Mouse (Mus musculus) thymus, postnatal 4 days (tissue): ENCODE results near the gene Sumo1.

Source experiments
- DNase-seq: peaks from one replicate; pipeline ENCODE4 v3.0.0; 2021

The Sumo1 gene

DNA sequence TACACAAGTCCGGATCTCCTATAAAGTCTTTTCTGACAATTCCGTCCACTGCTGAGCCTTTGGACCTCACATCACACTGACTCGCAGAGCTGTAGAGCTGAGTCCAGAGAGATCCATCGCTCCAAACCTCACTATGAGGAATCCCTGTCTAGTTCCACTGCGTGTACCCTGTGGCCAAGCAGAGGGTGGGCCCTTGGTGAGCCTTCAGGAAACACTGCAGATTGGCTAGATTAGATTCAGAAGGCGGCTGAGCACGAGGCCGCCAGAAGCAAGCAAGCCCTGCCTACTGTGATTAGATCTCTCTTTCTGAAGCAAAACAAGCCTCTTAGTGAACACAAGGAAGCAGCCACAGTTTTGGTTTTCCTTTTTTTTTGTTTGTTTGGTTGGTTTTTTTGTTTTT, 126.7 kb downstream of the Sumo1 start:
- DNase-seq: no peak

DNA sequence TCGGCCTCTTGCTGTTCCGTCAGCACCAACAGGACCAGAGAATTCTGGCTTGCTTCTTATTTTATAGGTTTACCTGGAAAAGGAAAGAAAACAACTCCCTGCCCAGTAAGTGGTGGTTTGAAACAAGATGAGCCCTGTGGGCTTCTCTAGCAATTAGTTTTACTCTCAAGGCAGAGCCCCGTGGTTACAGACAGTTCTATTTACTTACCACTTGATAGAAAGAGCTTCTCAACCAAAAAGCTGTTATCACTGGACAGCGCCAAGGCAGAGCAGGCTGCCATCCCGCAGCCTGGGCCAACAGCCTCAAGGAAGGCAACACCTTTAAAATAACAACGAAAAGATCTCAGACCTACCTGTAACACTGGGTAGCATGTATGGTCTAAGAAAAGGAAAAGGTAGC, 128.4 kb downstream of the Sumo1 start:
- no peak for DNase-seq

DNA sequence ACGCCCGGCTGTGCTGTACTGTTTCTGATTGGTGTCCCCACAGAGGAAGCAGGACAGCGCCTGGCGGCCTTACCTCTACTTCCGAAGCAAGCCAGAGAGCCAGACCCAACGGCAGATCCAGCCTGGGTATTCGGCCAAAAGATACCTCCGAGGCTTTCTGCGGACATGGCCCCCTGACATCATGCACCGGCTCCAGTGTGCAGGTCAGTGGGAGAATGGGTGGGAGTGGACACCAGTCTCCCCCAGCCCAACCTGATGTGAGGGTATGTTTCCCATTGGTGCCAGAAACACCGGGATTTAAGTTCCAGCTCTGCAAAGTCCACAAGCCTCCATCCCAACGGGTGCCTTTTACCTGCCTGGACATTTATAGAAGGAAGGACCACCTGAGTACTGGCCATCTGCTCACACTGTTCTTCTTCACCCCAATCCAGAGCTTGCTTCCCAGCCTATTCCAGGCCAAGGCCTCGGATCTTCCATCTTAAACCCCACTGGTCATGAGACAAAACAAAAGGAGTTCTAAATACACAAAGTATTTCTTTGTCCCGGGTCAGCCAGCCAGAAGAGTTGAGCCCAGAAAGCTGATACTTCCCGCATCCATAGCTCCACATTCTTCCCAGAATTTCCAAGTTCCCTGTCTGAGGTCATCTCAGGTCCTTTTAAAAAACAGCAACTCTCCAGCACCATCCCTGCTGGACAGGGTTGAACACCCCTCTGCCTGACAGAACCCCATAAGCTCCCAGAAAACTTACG, 129.2 kb downstream of the Sumo1 start:
- no peak for DNase-seq

DNA sequence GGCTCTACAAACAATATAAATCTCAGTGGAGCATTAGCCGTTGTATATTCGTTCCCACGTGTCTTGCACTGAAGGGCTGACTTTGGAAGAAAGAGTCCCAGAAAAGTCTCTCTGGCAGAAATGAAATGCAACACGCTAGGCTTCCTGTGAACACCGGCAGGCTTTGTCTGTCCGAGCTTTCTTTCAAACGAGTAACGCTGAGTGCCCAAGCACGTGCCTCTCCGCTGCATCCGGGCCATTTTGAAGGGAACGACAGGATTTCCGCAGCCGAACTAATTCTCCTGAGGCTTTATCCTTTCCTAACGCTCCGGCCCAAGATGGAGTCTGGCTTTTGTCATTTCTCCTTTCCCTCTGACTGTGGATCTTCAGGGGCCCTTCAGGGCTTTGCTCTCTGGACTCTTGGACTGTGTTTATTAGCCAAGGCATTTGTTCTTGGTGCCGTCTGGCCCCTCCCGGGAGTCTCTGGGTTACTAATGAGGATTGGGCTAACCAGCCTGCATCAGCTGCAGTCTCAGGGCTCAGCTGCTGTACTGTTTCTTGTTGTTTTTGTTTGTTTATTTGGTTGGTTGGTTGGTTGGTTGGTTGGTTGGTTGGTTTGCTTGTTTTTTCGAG, 130.0 kb downstream of the Sumo1 start:
- DNase-seq: no peak

DNA sequence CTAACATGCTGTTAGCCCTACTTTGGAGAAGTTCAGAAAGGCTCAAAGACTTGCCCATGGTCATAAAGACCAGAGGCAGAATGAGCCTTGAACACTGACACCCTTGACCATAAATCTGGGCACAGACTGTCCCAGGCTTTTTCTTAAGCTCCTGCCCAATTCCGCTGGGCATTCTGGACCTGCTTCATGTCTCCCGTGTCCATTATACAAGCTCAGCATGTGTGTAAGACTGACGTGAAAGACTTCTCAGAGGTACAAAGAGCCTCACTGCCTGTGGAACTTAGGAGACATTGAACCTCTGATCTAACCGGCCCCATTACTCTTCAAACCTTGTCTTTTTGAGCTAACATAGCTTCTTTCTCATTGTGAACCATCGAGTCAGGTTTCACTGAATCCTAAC, 132.3 kb downstream of the Sumo1 start:
- DNase-seq: no peak
